Mouse (Mus musculus) olfactory bulb, adult 2 months (tissue): ENCODE results near the gene Frmd4a. TPM values are rescaled to one million over a fixed set of nuclear protein-coding genes. Genes with fewer than 3 reads are reported as not detected.

ENCODE experiments used
- H3K27ac ChIP-seq: fragments of 200-500 bp; 2 replicates; pipeline ENCODE4 v1.5.1; 2012; ENCODE audit warnings: low read depth, low read length; ENCODE audit not compliant: insufficient read depth
- H3K4me1 ChIP-seq: fragments of 200-500 bp; 2 replicates; pipeline ENCODE4 v1.6.1; 2012; ENCODE audit warnings: low read length; ENCODE audit not compliant: control insufficient read depth, insufficient read depth
- H3K4me3 ChIP-seq: fragments of 200-500 bp; 2 replicates; pipeline ENCODE4 v1.5.1; 2012; ENCODE audit warnings: mild to moderate bottlenecking, low read depth, low read length, moderate library complexity; ENCODE audit not compliant: insufficient read depth
- CTCF ChIP-seq: fragments of 200-500 bp; IDR thresholded peaks from 2 replicates; pipeline ENCODE4 v1.5.1; 2012; ENCODE audit warnings: low read depth, mild to moderate bottlenecking, low read length, moderate library complexity; ENCODE audit not compliant: insufficient read depth
- POLR2A ChIP-seq: fragments of 200-500 bp; IDR thresholded peaks from 2 replicates; pipeline ENCODE4 v1.6.1; 2012; ENCODE audit warnings: mild to moderate bottlenecking, low read depth, low read length, moderate library complexity; ENCODE audit not compliant: insufficient read depth
- WGBS: fragments of 180-500 bp; shearing (Covaris S2); methylation state at CpG from one replicate; pipeline ENCODE4 v1.1.7; 2018; 5-methylcytosine and 5-hydroxymethylcytosine counted together
- polyA plus RNA-seq: library from polyadenylated mRNA; stranded (reverse); fragments of >200 nt; gene quantifications from 2 replicates; pipeline ENCODE4 v1.2.4, GENCODE M21; 2012; ENCODE audit warnings: low replicate concordance; ENCODE audit not compliant: missing spikeins, insufficient read depth, insufficient read length

The Frmd4a gene
- polyA plus RNA-seq, 1 experiment = not detected

GRCm38 (mm10) chr2:4477311-4477710 is 459.8 kb downstream of the Frmd4a start:
- 26% methylated on average over 5 of the region's 5 CpGs for WGBS
- no peak overlapping the region for H3K4me3 ChIP-seq
- no peak overlapping the region for H3K27ac ChIP-seq
- H3K4me1 ChIP-seq = peaks cover 18% of the 10 kb centered on the region
- no peak for TF ChIP-seq POLR2A
- no peak for TF ChIP-seq CTCF

GRCm38 (mm10) chr2:4480180-4480579 is 462.7 kb downstream of the Frmd4a start:
- Histone ChIP-seq H3K4me1 (peaks cover 12% of the 10 kb centered on the region), H3K27ac (no peak overlapping the region), H3K4me3 (no peak overlapping the region)
- WGBS = 86% methylated on average over 5 of the region's 5 CpGs
- TF ChIP-seq POLR2A = no peak
- TF ChIP-seq CTCF = no peak

GRCm38 (mm10) chr2:4481154-4481553 is 463.6 kb downstream of the Frmd4a start:
- Histone ChIP-seq H3K27ac (no peak overlapping the region), H3K4me3 (no peak overlapping the region), H3K4me1 (peaks cover 9% of the 10 kb centered on the region)
- 89% methylated on average over 11 of the region's 11 CpGs for WGBS
- TF ChIP-seq CTCF = no peak
- TF ChIP-seq POLR2A = no peak

GRCm38 (mm10) chr2:4486185-4486584 is 468.7 kb downstream of the Frmd4a start:
- no peak overlapping the region for H3K4me3 ChIP-seq
- no peak overlapping the region for H3K27ac ChIP-seq
- no peak for TF ChIP-seq CTCF
- TF ChIP-seq POLR2A = no peak
- WGBS = 89% methylated on average over 5 of the region's 5 CpGs
- peaks cover 13% of the 10 kb centered on the region for H3K4me1 ChIP-seq

GRCm38 (mm10) chr2:4487280-4487679 is 469.8 kb downstream of the Frmd4a start:
- no peak for TF ChIP-seq CTCF
- TF ChIP-seq POLR2A = no peak
- no peak overlapping the region for H3K4me3 ChIP-seq
- WGBS = 57% methylated on average over 2 of the region's 2 CpGs
- no peak overlapping the region for H3K27ac ChIP-seq
- H3K4me1 ChIP-seq = peaks cover 19% of the 10 kb centered on the region

- Histone ChIP-seq H3K27ac (no peak overlapping the region), H3K4me3 (no peak overlapping the region), H3K4me1 (peaks cover 19% of the 10 kb centered on the region)
- WGBS = 26% methylated on average over 5 of the region's 5 CpGs
- TF ChIP-seq CTCF (no peak), POLR2A (no peak)
Measured at GRCm38 (mm10) chr2:4490845-4491244, 473.3 kb downstream of the Frmd4a start.

GRCm38 (mm10) chr2:4492485-4493481 is 475.3 kb downstream of the Frmd4a start:
- H3K4me1 ChIP-seq = peaks cover 19% of the 10 kb centered on the region
- 50% methylated on average over 20 of the region's 20 CpGs for WGBS
- H3K27ac ChIP-seq = no peak overlapping the region
- TF ChIP-seq CTCF (no peak), POLR2A (no peak)
- H3K4me3 ChIP-seq = no peak overlapping the region

- 66% methylated on average over 2 of the region's 2 CpGs for WGBS
- TF ChIP-seq CTCF (no peak), POLR2A (no peak)
- H3K4me3 ChIP-seq = no peak overlapping the region
Measured at GRCm38 (mm10) chr2:4494478-4494877, 477.0 kb downstream of the Frmd4a start.

GRCm38 (mm10) chr2:4499257-4499656 is 481.7 kb downstream of the Frmd4a start:
- H3K4me3 ChIP-seq = no peak overlapping the region
- 5% methylated on average over 1 of the region's 1 CpGs for WGBS
- TF ChIP-seq CTCF (no peak), POLR2A (no peak)
- H3K27ac ChIP-seq = no peak overlapping the region
- H3K4me1 ChIP-seq = peaks cover 15% of the 10 kb centered on the region

More at GRCm38 (mm10) chr2:4494478-4494877, 477.0 kb downstream of the Frmd4a start:
- Histone ChIP-seq H3K27ac (no peak overlapping the region), H3K4me1 (peaks cover 17% of the 10 kb centered on the region)
